Mouse (Mus musculus) lung, postnatal 4 days (tissue): ENCODE data around the gene Tbx20.

Experiments used
- DNase-seq, 2 experiments: peaks; one replicate each; pipeline ENCODE4 v3.0.0; 2021

The Tbx20 gene

GRCm38 (mm10) chr9:24767056-24767455 lies 7.0 kb downstream of the Tbx20 start:
- DNase-seq: no peak

GRCm38 (mm10) chr9:24765572-24765971 lies 8.5 kb downstream of the Tbx20 start:
- DNase-seq: no peak

- no peak for DNase-seq
These were observed 13.6 kb downstream of the Tbx20 start for GRCm38 (mm10) chr9:24760461-24760860.

GRCm38 (mm10) chr9:24744958-24745357 lies 29.1 kb downstream of the Tbx20 start:
- DNase-seq: no peak

GRCm38 (mm10) chr9:24701246-24701645 lies 72.9 kb downstream of the Tbx20 start:
- DNase-seq: no peak

GRCm38 (mm10) chr9:24696405-24696778 lies 77.7 kb downstream of the Tbx20 start:
- no peak for DNase-seq

GRCm38 (mm10) chr9:24695700-24696404 lies 78.3 kb downstream of the Tbx20 start, which contains the start of gene Dpy19l2:
Gene Dpy19l2 (minus strand): TSS chr9:24696293.
- DNase-seq: peak in 1 of 2 experiments; percentile 28
